Mouse (Mus musculus) urinary bladder, postnatal 4 days (tissue): ENCODE measurements around the gene Svs1.
A peak's percentile ranks its signal among the peaks of the same experiment; 100 is the strongest.

ENCODE experiments used
- DNase-seq, 2 experiments: peaks; one replicate each; pipeline ENCODE4 v3.0.0; 2021 to 2022; ENCODE audit warnings: low spot score in 2 of 2

The Svs1 gene

DNA sequence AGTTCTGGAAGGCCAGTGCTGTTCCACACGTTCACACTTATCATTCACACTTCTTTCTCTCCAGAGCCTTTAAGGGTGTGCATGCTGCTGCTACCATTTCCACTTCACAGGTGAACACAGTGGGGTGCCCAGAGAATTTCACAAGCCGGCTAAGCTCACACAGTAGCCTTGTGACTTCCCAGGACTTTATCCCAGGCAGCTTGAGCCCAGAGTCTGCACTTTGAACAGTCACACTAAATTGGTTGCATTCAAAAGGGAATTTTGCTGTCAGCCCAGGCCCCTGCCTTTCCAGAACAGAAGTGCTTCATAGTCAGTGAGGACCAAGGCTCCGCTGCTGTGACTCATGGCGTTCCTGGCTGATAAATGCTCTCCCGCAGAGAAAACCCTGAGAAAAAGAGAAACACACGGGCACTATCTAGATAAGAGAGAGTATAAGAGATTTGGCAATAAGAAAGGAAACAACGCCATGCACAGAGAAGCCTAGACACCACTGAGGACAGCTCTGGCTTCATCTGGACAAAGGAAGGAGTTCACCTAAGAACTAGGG is at the start of gene Svs1:
Gene Svs1 (plus strand): TSS at position 418 of the 547 bp plus-strand sequence.
- DNase-seq, result no peak

DNA sequence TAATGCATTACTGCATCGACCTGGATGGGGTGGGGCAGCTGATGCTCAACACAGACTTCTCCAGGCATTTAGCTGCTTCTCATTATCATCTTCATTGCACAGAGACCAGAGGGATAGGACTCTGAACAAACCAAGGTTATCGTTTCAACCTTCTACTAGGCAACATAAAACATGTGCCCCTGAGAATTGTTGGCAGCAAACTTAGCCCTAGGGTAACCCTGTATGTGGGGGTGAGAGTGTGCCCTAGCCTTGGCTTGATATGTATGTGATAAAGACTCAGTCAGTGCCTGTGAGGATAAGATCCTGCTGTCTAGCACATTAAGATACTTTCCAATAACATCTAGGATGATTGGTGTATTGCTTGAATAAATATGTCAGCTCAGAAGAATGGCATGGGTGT is 37.1 kb upstream of the Svs1 start:
- DNase-seq, result peak in 1 of 2 experiments; percentile 30

DNA sequence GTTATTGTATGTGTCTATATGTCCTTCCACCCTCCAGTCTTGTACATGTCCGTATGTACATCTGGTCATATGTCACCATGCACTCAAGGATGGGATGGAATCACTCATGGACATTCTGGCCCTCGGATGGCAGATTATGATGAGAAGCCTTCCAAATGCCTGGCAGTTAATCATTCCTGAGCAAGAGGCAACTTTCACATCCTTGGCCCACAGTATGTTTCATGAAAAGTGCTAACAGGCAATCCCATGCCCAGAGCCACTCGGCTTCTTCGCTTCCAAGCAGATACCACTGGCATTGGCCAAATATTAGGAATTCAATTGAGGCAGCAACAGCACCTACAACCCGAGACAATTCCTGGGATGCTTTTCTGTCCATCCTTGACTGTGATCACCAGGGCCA is 36.0 kb upstream of the Svs1 start:
- DNase-seq, result peak in 1 of 2 experiments; percentile 25

DNA sequence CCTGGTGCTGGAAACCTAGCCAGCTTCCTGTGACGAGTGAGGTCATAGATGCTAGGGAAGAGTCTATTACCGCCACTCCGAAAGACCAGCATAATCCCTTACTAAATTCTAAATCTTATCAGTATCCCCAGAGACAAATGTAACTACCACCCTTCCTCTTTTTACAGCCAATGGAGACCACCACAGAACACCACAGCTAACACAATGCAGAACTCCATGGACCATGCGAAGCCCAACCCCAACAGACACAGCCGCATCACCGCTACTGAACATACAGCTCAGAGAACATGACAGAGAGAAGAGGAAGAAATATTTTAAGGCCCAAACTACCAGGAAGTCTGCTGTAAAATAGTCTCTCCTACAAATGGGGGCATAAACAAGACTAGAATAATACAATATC is 35.0 kb upstream of the Svs1 start:
- DNase-seq, result peak in 1 of 2 experiments; percentile 19

DNA sequence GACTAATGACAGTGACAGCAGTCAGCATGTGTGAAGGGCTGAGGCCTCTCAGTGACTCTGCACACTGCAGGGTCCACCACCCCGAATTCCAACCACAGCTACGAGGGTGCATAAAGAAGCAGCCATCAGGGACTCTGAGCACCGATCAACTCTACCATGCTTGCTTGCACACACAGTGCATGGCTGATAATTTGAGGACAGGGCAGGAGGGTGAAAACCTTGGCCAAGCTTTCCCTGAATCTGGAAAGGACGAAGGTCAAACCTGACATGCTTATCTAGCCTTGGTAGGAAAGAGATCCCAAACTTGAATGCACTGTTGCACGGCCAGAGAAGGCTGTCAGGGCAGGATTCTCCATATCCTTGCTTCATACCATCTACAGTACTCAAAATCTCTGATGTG is 33.4 kb upstream of the Svs1 start:
- DNase-seq, result peak in 1 of 2 experiments; percentile 36

DNA sequence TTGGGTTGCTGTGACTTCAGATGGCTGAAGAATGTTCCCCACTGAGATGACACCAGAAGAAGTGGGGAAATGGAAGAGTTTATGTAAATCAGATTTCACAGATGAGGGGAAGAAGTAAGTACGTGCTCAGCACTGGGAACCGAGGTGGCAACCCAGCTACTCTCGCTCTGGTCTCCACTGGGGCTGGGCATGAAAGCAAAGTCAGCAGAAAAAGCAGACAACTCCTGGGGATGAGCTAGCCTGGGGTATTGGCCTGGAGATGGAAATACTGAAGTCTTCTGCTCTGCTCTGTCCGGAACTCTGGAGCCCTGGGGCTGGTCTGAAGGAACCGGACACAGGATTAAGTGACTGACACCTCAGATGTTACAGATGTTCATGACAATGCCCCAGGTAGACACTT is 32.5 kb upstream of the Svs1 start:
- DNase-seq, result peak in 1 of 2 experiments; percentile 54

DNA sequence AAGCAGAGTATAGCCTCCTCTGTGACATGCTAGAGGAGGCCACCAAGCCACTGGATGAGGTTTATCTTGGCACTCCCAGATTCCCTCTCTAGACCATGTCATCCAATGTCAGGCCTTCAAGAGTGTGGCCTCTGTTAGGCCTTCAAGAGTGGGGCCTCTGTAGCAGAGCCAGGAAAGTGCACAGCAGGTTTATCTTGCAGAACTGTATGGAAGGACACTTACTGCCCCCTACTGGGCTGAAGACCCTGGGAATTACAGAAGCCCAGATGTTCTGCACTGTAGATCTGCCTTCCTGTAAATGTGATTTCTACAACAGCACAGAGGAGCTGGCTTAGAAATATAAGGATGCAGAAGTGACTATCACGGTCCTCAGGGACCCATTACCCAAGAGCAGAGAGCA is 31.7 kb upstream of the Svs1 start:
- DNase-seq, result peak in 1 of 2 experiments; percentile 60

DNA sequence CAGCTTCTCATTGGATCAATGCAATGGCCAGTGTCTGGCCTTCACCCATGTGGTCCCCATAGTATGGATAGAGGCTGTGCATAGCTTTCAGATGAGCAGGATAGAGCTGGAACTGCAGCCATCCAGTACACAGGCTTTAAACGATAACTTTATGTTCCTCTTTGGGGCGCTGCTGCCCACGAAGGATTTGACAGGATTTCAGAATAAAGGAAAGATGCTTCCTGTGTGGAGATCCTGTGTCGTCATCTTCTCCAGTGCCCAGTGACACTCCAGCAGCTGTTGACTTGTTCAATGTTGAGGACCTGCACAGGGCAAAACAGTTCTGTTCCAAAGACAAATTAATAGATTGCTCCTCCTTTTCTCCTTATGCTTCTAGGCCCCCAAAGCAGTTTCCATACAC is 29.9 kb upstream of the Svs1 start:
- peak in 1 of 2 experiments; percentile 41 for DNase-seq

DNA sequence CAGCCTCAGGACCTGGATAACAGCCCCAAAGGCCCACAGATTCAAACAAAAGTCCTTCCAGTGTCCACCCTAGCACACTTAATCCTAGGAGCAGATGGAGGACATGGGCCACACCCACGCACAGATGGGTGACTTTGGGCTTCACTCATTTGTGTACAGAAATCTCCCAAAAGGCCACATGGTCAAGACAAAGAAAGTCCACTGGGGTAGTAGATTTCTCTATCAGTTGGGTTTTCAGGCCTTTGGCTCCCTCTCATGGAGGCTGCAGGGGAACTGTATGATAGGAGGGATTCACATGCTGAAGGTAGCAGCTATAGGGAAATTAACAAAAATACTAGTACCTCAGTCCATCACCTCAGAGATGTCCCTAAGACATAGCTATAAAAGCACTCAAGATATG is 28.6 kb upstream of the Svs1 start:
- DNase-seq, result peak in 1 of 2 experiments; percentile 52

DNA sequence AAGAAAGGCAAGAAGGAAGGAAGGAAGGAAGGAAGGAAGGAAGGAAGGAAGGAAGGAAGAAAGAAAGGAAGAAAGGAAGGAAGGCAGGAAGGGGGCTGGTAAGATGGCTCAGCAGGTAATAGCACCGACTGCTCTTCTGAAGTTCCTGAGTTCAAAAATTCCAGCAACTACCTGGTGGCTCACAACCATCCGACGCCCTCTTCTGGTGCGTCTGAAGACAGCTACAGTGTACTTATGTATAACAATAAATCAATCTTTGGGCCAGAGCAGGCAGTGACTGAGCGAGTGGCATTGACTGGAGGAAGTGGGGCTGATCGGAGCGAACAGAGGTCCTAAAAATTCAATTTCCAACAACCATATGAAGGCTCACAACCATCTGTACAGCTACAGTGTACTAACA is 27.5 kb upstream of the Svs1 start:
- peak in 1 of 2 experiments; percentile 41 for DNase-seq

DNA sequence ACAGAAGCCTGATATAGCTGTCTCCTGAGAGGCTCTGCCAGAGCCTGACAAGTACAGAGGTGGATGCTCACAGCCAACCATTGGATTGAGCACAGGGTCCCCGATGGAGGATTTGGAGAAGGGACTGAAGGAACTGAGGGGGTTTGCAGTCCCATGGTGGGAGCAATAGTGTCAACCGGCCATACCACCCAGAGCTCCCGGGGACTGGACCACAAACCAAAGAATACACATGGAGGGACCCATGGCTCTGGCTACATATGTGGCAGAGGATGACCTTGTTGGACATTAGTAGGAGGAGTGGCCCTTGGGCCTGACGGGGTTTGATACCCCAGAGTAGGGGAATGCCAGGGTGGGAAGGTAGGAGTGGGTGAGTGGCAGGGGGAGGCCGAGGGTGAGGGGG is 20.0 kb upstream of the Svs1 start:
- DNase-seq, result peak in 1 of 2 experiments; percentile 57

DNA sequence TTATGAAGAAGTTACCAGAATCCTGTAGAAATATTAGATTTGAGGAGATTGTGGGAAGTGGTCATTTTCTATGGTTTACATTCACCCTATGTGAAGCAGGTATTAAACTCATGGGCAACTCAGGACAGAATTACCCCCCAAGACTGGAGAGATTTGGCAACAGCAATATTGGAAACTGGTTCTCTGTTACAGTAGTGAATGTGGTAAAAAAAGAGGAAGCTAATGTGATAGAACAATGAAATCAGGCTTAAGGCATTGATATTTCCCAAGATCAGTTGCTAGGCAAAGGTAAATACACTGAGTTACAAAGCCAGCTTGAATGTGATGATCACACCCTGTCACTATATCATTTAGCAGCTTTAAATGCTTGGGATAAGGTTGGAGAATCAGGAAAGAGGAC is 18.8 kb upstream of the Svs1 start:
- DNase-seq, result no peak

DNA sequence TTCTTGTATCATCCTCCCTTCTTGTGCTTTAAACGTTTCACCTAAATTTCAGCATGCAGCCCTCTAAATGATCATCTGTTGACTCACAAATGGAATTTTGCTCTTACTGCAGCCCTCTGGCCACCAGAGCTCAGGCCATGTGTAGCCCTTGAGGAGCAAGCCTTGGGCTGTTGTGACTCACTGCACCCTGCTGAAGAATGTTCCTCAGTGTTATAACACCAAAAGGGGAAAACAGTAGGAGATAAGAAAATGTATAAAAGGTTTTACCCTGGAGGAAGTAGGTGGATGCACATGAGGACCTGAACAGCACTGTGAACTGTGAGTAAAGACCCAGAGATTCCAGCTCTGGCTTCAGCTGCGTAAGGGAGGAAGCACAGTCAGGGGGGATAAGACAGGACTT is 12.0 kb upstream of the Svs1 start, which contains the start of gene Doxl2:
Gene Doxl2 (plus strand): TSS at position 301 of the 400 bp plus-strand sequence.
- no peak for DNase-seq

DNA sequence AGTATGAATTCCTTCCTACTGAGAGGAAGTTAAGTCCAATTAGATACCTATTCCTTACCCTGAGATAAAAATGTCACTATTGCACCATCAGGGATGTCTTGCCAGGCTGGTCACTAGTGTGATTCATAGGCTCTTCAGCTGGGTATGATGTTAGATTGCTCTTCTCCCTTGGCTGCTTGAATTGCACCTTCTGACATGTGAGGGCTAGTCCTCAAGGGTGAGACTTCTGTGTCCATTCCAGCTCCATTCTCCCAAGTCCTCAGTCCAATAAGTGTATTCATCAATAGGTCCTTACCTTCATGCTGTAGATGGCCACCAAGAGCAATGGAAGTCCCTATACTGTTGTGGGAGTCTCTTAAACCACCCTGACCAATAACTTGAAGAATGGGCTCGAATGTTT is 7.0 kb upstream of the Svs1 start:
- no peak for DNase-seq

DNA sequence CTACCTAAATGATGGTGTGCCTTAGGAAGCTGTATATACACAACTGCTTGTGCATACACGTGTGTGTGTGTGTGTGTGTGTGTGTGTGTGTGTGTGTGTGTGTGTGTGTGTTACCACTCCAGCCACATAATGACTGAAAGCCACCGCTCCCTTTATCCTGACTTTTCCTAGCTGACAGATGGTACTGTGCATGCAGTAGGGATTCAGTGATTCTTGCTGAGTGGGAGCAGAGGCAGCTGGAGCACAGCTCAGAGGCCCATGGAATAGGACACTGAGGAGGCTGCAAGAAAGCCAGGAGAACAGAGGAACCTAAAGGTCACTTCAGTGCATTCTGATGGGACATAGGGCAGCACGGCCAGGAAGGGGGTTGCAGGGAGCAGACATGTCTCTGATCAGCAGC is 4.4 kb upstream of the Svs1 start:
- DNase-seq, result no peak

DNA sequence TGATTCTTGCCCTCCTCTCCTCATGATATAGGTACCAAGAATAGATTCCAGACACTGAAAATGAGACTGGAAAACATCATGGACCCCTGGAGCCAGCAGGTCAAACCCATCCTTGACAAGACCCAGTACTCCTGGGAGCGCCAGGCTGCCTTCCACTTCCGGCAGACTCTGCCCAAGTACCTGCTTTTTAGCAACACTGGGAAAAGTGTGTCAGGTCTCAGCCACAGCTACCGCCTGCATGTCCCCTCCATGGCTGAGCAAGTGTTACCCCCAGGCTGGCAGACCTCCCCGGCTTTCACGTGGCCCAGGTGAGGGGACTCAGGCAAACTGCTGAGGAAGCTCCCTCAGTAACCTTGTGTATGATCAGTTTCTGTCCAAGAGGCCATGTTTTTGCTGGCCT is 3.3 kb downstream of the Svs1 start:
- DNase-seq, result peak in 1 of 2 experiments; percentile 53

DNA sequence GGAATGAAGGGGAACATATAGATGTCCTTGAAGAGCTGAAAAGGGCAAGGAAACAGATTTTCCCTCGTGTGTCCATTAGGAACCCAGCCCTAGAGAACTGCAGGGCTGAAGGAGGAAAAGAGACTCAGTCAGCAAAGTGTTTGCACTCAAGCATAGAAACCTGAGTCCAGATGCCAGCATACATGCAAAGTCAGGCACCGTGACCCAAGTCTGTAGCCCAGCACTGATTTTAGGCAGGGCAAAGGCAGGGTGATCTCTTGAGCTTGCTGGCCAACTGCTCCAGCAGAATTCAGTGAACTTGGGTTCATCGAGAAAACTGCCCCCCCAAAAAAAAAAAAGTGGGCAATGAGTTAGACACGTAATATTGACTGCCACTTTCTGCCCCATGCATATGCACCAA is 5.3 kb downstream of the Svs1 start:
- DNase-seq, result peak in 1 of 2 experiments; percentile 19

DNA sequence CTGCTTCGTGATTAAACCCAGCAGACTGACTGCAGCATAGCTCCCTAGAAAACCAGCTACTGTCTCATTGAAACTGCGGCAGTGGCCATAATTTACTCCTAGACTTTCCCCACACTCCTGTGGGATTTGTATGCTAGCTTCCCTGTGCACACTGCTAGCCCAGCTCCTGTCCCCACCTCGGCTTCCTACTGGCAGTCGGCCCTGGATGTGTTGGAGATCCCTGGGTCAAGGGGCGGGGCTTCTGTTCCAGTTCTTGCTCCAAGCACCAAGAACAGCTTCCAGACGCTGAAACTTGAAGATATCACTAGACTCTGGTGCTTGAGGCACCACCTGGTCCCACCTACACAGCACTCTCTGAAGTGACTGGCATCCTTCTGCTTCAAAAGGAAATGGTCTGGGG is 11.5 kb downstream of the Svs1 start:
- DNase-seq, result no peak

DNA sequence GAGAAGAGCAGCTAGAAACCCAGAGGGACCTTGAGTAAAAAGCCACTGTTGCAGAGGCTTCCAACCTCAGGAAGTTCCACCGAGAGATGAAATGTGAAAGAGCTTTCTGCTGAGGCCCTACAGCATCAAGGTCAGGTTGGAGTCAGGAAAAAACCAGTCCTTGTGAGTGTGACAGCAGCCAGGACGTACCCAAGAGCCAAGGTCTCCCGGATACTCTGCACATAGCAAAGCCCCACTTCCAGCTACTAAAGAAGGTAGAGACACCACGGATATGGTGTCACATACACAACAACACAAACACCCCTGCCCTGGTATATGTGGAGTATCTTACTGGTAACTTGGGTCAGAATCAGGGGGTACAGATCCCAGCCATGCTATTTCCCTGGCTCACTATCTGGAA is 12.1 kb downstream of the Svs1 start:
- no peak for DNase-seq

DNA sequence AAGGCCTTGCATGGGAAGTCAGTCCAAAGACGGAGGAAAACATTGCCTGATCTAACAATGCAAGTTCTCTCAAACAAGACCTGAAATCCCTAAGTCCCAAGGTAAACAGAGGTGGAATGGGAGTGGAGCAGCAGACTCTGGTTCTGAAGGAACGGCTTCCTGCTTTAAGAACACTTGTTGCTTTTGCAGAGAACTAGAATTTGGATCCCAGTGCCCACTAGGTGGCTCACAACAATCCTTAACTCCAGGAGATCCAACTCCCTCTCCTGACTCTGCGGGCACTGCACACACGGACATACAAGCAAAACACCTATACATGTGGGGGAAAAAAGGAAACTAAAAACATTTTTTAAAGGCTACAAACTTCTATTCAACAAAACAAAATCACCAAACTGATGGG is 16.7 kb downstream of the Svs1 start:
- DNase-seq, result no peak

DNA sequence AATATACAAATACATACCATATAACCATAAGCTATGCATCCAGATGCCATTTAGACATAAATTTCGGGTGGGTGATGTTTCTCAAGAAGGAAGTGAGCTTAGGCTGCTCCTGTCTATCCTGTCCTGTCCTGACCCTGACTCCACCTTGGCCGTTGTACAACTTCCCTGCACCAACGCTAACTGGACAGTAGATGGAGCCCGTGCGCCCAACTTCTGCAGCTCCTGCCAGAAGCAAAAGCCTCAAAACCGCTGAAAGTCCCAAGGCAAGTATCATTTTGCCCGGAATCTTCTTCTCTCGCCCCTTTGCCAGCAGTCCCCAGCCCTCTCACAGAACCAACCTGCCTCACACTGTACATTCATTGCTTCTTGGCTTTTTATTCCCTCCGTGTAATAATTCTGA is 21.3 kb downstream of the Svs1 start:
- DNase-seq, result peak; percentile 38 to 70

DNA sequence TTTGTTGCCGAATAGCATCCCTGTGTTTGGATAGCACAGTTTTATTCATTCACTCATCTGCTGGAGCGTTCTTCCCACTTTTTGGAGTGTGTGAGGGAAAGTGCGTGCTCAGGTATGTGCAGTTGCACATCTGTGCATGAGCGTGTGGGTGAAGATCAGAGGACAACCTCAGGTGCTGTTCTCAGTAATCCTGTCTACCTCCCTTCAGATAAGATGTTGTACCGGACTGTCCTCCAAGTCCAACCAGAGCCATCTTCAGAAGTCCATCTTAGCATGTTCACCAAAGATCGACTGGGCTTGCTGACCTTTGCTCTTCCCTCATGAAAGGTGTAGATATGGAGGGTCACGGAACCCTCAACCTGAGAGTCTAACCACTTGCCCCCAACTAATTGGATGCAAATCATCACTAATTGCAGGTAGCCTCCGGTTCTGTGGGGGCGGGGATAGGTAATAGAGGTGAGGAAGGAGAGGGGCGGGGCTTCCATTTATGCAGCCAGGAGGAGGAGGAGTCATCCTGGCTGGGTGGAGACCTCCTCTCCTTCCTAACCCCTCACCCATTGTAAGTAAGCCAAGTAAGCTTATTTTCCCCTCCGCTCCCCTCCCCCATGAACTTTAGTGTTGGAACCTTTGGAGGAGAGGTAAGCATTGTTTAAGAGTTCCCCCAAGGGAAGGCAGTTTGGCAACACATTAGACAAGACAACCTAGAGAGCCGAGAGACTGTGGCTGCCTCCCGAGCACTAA is 21.9 kb downstream of the Svs1 start:
- no peak for DNase-seq

DNA sequence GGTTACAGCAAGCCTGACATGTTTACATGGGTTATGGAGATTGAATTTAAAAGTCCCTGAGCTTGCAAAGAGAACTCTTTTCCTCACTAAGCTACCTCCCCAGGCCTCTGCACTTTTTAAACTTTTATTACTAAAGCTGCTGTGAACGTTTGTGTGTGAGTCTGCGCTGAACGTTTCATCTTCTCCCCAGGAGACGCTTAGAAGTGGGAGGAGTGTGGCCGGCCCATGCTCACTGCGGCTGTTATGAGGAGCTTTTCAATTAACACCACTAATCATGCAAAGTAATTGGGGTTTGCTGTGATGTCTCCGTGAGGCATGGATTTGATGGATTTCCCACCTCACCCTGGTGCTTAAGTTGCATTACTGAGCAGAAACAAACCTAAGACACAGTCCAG is 22.5 kb downstream of the Svs1 start:
- DNase-seq, result no peak

DNA sequence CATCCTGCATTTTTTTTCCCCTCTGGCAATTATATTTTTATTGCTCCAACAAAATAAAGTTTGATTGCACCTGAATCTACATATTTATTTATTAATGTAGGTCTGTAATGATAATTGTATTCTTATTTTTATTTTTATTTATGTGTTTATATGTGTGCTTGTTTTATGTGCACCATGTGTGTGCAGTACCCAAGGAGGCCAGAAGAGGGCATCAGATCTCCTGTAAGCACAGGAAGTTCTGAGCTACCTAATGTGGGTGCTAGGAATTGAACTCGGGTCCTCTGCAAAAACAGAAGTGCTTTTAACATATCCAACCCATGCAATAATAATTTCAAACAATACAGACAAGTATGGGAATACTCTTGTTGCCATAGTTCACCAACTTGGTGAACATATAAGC is 23.0 kb downstream of the Svs1 start:
- no peak for DNase-seq
